Comparison of ENCODE assay signal across 10 mouse cellular contexts in genomic region chr14:64591091-64591976, GRCm38 (mm10).
DNase-seq lines count a peak whose midpoint lies in the region; ATAC-seq and TF ChIP-seq lines count a peak whose summit lies in the region.
"Had no signal": no experiment of that assay in that cellular context is flagged by ENCODE, and none has a peak within 500 bp of the region (broad histone marks: within the 10 kb centered on the region; RNA-seq: fewer than 3 reads in every experiment).

No protein-coding gene starts in this region.

- peak overlapping the region; percentile 100 for H3K9ac ChIP-seq in hindbrain, embryonic 13.5 days
- peak overlapping the region; percentile 99 for H3K9ac ChIP-seq in neural tube, embryonic 12.5 days

- H3K27me3 ChIP-seq in hindbrain, embryonic 13.5 days, result no peaks in the 10 kb centered on the region
- peaks cover 4% of the 10 kb centered on the region; the same call in 1 of the 2 replicates for H3K27me3 ChIP-seq in neural tube, embryonic 12.5 days (replicated peaks)

- no peak for DNase-seq in layer of hippocampus, adult 2 months (ENCODE audit: low spot score in 2 of 2)
- no peak for DNase-seq in layer of hippocampus, postnatal 36 days
- DNase-seq in cerebellum, postnatal 36 days, result peak; percentile 39 to 51
- no peak for DNase-seq in adrenal gland, postnatal 36 days
- no peak for DNase-seq in lung, adult 18-20 months
- no peak for DNase-seq in gastrocnemius, postnatal 36 days
- DNase-seq: adrenal gland, postnatal 10 days; lung, postnatal 10 days had no signal

- peaks cover 26% of the 10 kb centered on the region for H3K36me3 ChIP-seq in hindbrain, embryonic 13.5 days
- H3K36me3 ChIP-seq in neural tube, embryonic 12.5 days, result peaks cover 12% of the 10 kb centered on the region; the same call in 1 of the 2 replicates

- TF ChIP-seq CTCF in layer of hippocampus, adult 2 months (conservative IDR thresholded peaks at IDR 0.05), result no peak

- no peaks in the 10 kb centered on the region for H3K9me3 ChIP-seq in hindbrain, embryonic 13.5 days
- no peaks in the 10 kb centered on the region for H3K9me3 ChIP-seq in neural tube, embryonic 12.5 days

- H3K4me3 ChIP-seq in layer of hippocampus, adult 2 months, result peak overlapping the region; percentile 80
- H3K4me3 ChIP-seq in hindbrain, embryonic 13.5 days, result peak overlapping the region; percentile 86
- peak overlapping the region; percentile 60 for H3K4me3 ChIP-seq in neural tube, embryonic 12.5 days

- intact Hi-C loops in gastrocnemius, postnatal 36 days (cut with DNase I), result no loop called here

- 3% methylated on average over 14 of the region's 14 CpGs for WGBS in hindbrain, embryonic 13.5 days
- 3% methylated on average over 14 of the region's 14 CpGs for WGBS in neural tube, embryonic 12.5 days

- H3K4me2 ChIP-seq in hindbrain, embryonic 13.5 days, result peak overlapping the region; percentile 99
- H3K4me2 ChIP-seq in neural tube, embryonic 12.5 days (replicated peaks), result peak overlapping the region; percentile 80

- peak overlapping the region; percentile 97 for H3K27ac ChIP-seq in layer of hippocampus, adult 2 months
- peak overlapping the region; percentile 100 for H3K27ac ChIP-seq in hindbrain, embryonic 13.5 days
- peak overlapping the region; percentile 97 for H3K27ac ChIP-seq in neural tube, embryonic 12.5 days

- ATAC-seq in hindbrain, embryonic 13.5 days (ENCODE audit: low FRiP score), result no peak
- ATAC-seq in neural tube, embryonic 12.5 days (ENCODE audit: low FRiP score, low read depth), result no peak

- H3K4me1 ChIP-seq in hindbrain, embryonic 13.5 days (replicated peaks), result peaks cover 44% of the 10 kb centered on the region
- peaks cover 35% of the 10 kb centered on the region for H3K4me1 ChIP-seq in neural tube, embryonic 12.5 days

Comparison
In these comparisons a context has a peak if more than half of its experiments do, and no peak if none do; other contexts are left out.
1. DNase-seq: peak in cerebellum, postnatal 36 days (2 of 2); none in layer of hippocampus, adult 2 months (0 of 2), layer of hippocampus, postnatal 36 days (0 of 2), adrenal gland, postnatal 36 days (0 of 2), lung, adult 18-20 months (0 of 2) and gastrocnemius, postnatal 36 days (0 of 2).
2. Peak in every context shown above with its lines, with median percentiles within 50 percentile points of each other: H3K27ac ChIP-seq and H3K4me3 ChIP-seq.